Mouse (Mus musculus): ENCODE data around the gene Sec61a1. TPM values are rescaled to one million over a fixed set of nuclear protein-coding genes. Genes with fewer than 3 reads are reported as not detected.

The Sec61a1 gene
- polyA plus RNA-seq (2012; ENCODE audit: insufficient read depth, insufficient read length, missing spikeins): 82.2 and 83.4 TPM in 2 replicates

- 0 out of 2 replicates have a peak, but pooled peaks have one; percentile 37 for TF ChIP-seq POLR2A (IDR thresholded peaks at IDR 0.05; ENCODE audit: borderline replicate concordance, low read depth, low read length)
- no peak for TF ChIP-seq CTCF (IDR thresholded peaks at IDR 0.05; ENCODE audit: low read depth, low read length)
- Histone ChIP-seq H3K27ac (ENCODE audit: insufficient read depth, low read depth, low read length) (peak within 1 kb of the TSS; percentile 68), H3K4me3 (ENCODE audit: insufficient read depth, low read length) (peak within 1 kb of the TSS; percentile 86), H3K4me1 (ENCODE audit: control insufficient read depth, insufficient read depth, low read length) (peaks cover 16% of the 10 kb centered on the region)
These were observed at the start of gene Sec61a1 for GRCm38 (mm10) chr6:88518404-88519263. Gene Sec61a1, minus strand, starts transcription at chr6:88518905.

GRCm38 (mm10) chr6:88566676-88567075 is 48.0 kb upstream of the Sec61a1 start:
- no peak for TF ChIP-seq CTCF (IDR thresholded peaks at IDR 0.05; ENCODE audit: low read depth, low read length)
- TF ChIP-seq POLR2A (IDR thresholded peaks at IDR 0.05; ENCODE audit: borderline replicate concordance, low read depth, low read length): no peak
- no peaks in the 10 kb centered on the region for H3K4me1 ChIP-seq (ENCODE audit: control insufficient read depth, insufficient read depth, low read length)
- no peak overlapping the region for H3K4me3 ChIP-seq (ENCODE audit: insufficient read depth, low read length)
- no peak overlapping the region for H3K27ac ChIP-seq (ENCODE audit: insufficient read depth, low read depth, low read length)

- no peak overlapping the region for H3K4me3 ChIP-seq (ENCODE audit: insufficient read depth, low read length)
- no peaks in the 10 kb centered on the region for H3K4me1 ChIP-seq (ENCODE audit: control insufficient read depth, insufficient read depth, low read length)
- no peak for TF ChIP-seq CTCF (IDR thresholded peaks at IDR 0.05; ENCODE audit: low read depth, low read length)
- TF ChIP-seq POLR2A (IDR thresholded peaks at IDR 0.05; ENCODE audit: borderline replicate concordance, low read depth, low read length): no peak
- no peak overlapping the region for H3K27ac ChIP-seq (ENCODE audit: insufficient read depth, low read depth, low read length)
These were observed 46.3 kb upstream of the Sec61a1 start for GRCm38 (mm10) chr6:88565033-88565432.

DNA sequence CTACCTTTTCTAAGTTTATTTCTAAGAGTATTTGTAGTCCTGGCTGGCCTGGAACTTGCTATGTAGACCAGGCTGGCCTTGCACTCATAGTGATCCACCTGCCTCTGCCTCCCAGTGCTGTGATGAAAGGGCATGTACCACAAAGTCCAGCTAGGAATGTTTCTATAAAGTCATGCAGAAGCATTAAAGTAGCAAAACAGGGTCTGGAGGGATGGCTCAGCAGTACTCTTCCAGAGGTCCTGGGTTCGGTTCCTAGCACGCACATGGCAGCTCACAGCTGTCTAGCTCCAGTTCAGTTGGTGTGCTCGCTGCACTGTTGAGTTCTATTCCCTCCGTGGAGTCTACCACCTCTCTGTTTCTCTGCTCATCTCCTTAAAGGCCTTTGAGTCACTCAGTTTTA is 41.5 kb upstream of the Sec61a1 start:
- H3K4me3 ChIP-seq (ENCODE audit: insufficient read depth, low read length): no peak overlapping the region
- no peak overlapping the region for H3K27ac ChIP-seq (ENCODE audit: insufficient read depth, low read depth, low read length)
- H3K4me1 ChIP-seq (ENCODE audit: control insufficient read depth, insufficient read depth, low read length): no peaks in the 10 kb centered on the region
- TF ChIP-seq POLR2A (IDR thresholded peaks at IDR 0.05; ENCODE audit: borderline replicate concordance, low read depth, low read length): no peak
- TF ChIP-seq CTCF (IDR thresholded peaks at IDR 0.05; ENCODE audit: low read depth, low read length): no peak

GRCm38 (mm10) chr6:88559688-88560087 is 41.0 kb upstream of the Sec61a1 start:
- Histone ChIP-seq H3K4me3 (ENCODE audit: insufficient read depth, low read length) (no peak overlapping the region), H3K27ac (ENCODE audit: insufficient read depth, low read depth, low read length) (no peak overlapping the region), H3K4me1 (ENCODE audit: control insufficient read depth, insufficient read depth, low read length) (no peaks in the 10 kb centered on the region)
- no peak for TF ChIP-seq POLR2A (IDR thresholded peaks at IDR 0.05; ENCODE audit: borderline replicate concordance, low read depth, low read length)
- no peak for TF ChIP-seq CTCF (IDR thresholded peaks at IDR 0.05; ENCODE audit: low read depth, low read length)

DNA sequence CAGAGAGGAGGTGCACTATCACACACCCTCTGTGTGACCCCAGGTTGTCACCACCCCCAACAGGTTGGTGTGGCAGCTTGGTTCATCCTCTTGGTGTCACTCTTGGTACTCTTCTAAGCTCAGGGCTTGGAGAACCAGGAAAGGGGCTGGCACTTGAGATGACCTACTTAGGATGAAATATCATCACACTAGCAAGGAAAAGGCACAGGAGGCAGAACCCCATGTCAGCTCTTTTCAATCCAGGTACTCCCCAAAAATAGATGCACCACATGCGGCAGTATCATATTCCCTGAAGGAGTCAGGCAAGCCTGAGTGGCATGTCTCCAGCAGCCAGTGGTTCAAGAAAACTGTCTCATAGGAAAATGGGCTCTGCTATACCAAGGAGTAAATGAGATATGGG is 39.4 kb upstream of the Sec61a1 start:
- H3K4me3 ChIP-seq (ENCODE audit: insufficient read depth, low read length): no peak overlapping the region
- H3K4me1 ChIP-seq (ENCODE audit: control insufficient read depth, insufficient read depth, low read length): no peaks in the 10 kb centered on the region
- no peak overlapping the region for H3K27ac ChIP-seq (ENCODE audit: insufficient read depth, low read depth, low read length)
- TF ChIP-seq CTCF (IDR thresholded peaks at IDR 0.05; ENCODE audit: low read depth, low read length) (no peak), POLR2A (IDR thresholded peaks at IDR 0.05; ENCODE audit: borderline replicate concordance, low read depth, low read length) (no peak)

DNA sequence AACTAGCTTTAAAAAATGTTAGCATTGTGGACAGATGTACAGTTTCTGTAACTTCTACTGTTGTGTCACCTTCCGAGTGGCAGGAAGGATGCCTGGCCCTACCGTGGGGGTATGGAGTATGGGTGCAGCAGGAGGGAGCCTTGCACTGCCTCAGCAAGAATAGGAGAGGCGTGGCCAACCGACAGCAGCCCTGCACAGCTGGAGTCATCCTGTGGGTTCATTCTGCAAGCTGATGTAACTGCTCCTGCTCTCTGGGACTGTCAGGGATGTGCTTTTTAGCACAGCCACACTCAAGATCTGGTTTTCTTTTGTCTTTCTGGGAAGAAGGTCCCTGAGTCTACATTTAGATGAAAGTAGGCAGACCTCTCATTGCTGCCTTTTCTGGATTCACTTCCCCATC is 38.8 kb upstream of the Sec61a1 start:
- TF ChIP-seq POLR2A (IDR thresholded peaks at IDR 0.05; ENCODE audit: borderline replicate concordance, low read depth, low read length) (no peak), CTCF (IDR thresholded peaks at IDR 0.05; ENCODE audit: low read depth, low read length) (no peak)
- no peaks in the 10 kb centered on the region for H3K4me1 ChIP-seq (ENCODE audit: control insufficient read depth, insufficient read depth, low read length)
- H3K27ac ChIP-seq (ENCODE audit: insufficient read depth, low read depth, low read length): no peak overlapping the region
- no peak overlapping the region for H3K4me3 ChIP-seq (ENCODE audit: insufficient read depth, low read length)

DNA sequence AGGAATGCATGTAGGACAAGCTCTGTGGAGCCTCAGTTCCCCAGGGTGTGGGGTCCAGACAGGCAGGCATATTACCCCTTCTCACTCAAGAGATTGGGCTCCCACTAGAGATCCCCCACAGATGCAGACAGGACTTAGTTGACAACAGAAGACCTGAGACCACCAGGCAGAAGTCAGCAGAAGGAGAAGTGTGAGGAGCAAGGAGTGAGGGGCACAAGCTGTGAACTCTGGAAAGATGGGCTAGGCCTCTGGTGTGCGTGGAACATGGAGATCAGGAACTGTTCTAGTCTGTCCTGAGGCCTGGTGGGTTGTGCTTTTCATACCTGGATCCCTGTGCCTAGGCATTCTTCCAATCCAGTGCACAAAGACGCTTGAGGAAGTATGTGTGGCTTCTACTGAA is 31.2 kb upstream of the Sec61a1 start:
- Histone ChIP-seq H3K27ac (ENCODE audit: insufficient read depth, low read depth, low read length) (no peak overlapping the region), H3K4me1 (ENCODE audit: control insufficient read depth, insufficient read depth, low read length) (no peaks in the 10 kb centered on the region), H3K4me3 (ENCODE audit: insufficient read depth, low read length) (no peak overlapping the region)
- TF ChIP-seq POLR2A (IDR thresholded peaks at IDR 0.05; ENCODE audit: borderline replicate concordance, low read depth, low read length): no peak
- no peak for TF ChIP-seq CTCF (IDR thresholded peaks at IDR 0.05; ENCODE audit: low read depth, low read length)

DNA sequence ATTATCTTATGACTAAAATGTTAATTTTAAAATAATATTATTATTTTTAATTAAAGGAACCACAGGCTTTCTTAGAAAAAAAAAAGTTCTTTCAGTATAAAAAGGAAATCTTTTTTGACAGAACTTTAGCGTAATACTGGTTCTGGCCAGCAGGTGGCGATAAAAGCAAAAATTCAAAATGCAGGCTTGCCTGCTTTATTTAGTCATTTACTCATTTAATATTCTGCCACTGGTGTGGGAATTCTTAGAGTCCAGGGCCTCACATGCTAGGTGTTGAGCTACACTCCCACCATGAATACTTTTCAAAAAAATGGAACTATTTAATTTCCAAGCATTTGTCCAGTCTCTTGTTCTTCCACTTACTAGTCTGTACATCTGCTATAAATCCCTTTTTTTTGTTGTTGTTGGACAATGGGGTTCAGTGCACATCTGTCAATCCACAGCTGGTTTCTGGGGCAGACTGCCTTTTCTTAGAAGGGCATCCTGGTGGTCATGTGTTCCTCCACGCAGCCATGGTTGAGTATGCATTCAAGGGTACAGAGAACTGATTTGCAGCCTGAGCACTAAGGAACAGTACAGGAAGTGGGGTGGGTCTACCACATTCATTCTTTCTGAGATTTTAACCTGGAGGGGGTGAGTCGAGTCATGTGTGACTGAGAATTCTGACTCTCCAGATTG is 30.6 kb upstream of the Sec61a1 start:
- no peak for TF ChIP-seq POLR2A (IDR thresholded peaks at IDR 0.05; ENCODE audit: borderline replicate concordance, low read depth, low read length)
- no peak for TF ChIP-seq CTCF (IDR thresholded peaks at IDR 0.05; ENCODE audit: low read depth, low read length)

More for the DNA sequence above, 30.6 kb upstream of the Sec61a1 start:
- H3K4me3 ChIP-seq (ENCODE audit: insufficient read depth, low read length): no peak overlapping the region
- no peak overlapping the region for H3K27ac ChIP-seq (ENCODE audit: insufficient read depth, low read depth, low read length)
- no peaks in the 10 kb centered on the region for H3K4me1 ChIP-seq (ENCODE audit: control insufficient read depth, insufficient read depth, low read length)
